Mouse (Mus musculus): ENCODE measurements around the gene Terf2ip. TPM values are rescaled to one million over a fixed set of nuclear protein-coding genes. Genes with fewer than 3 reads are reported as not detected.

Terf2ip gene
- total RNA-seq, 1 experiment from 2014 or later = 24.1 TPM

DNA sequence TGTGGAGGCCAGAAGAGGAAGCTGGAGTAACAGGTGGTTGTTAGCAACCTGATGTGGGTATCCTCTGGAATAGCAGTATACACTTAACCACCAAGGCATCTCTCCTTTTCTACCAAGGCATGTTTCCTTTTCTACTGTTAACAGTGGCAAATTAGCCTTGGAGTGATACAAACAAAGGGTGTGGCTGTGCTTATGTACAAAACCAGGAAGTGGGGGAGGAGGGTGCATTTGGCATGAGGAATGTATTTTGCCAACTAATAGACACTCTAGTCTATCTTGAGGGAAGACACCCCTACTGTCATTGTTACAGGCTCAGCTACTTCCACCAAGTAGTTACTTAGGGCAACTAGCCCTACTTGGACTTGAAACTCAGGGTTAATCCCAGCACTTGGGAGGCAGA lies 6.4 kb upstream of the Terf2ip start:
- no peak for ATAC-seq (replicated peaks; ENCODE audit: insufficient number of reproducible peaks, low FRiP score, low TSS enrichment, poor library complexity, severe bottlenecking)

DNA sequence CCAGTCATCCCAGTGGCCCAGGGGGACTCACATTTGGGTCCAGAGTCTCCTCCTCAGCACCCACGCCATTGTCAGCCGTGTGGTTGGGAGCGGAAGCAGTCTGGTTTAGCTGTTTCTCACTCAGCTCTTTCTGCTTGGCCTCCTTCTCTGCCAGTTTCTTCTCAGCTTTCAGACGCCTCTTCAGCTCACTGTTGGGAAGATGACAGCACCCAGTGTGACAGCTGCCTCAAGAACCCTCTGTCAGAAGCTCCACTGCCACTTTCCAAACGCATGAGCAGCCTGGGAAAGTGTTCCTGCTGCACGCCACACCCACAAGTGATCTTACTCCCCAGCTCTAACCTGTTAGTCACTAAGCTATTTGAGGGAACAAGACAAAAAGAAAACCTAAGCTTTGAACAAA lies 5.6 kb upstream of the Terf2ip start:
- ATAC-seq (replicated peaks; ENCODE audit: insufficient number of reproducible peaks, low FRiP score, low TSS enrichment, poor library complexity, severe bottlenecking) = no peak

DNA sequence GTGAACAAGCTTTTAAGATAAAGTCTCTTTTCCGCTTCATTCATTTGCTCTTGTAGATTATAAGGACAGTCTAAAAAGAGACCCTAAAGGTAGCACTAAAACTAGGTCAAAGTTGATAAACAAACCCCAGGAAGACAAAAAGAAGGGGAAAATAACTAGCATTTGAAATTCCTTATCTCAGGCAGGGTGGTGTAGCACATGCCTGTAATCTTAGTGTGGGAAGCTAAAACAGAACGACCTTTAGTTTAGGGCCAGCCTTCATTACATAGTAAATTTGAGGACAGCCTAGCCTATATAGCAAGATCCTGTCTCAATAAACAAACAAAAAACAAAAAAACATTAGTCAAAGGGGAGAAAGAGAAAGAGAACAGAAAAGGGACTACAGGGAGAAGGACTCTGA lies 3.5 kb upstream of the Terf2ip start:
- no peak for ATAC-seq (replicated peaks; ENCODE audit: insufficient number of reproducible peaks, low FRiP score, low TSS enrichment, poor library complexity, severe bottlenecking)

DNA sequence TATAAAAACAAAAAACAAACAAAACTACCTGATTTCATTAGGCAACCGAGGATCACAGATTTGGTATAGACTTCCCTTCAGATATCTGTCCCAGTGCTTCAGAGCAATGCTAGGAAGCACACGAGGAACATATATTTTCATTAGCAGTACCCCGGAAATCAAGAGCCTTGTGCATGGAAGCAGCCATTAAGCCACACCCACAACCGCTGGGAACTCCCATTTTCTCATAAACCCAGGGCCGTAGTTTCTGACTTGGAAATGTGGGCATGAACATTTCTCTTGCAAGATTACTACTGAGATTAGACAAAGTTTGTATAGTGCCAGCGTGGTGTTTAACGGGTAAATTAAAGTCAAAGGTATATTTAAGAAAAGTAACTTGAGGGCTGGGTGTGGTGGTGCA lies 1.6 kb upstream of the Terf2ip start:
- ATAC-seq (replicated peaks; ENCODE audit: insufficient number of reproducible peaks, low FRiP score, low TSS enrichment, poor library complexity, severe bottlenecking) = no peak

DNA sequence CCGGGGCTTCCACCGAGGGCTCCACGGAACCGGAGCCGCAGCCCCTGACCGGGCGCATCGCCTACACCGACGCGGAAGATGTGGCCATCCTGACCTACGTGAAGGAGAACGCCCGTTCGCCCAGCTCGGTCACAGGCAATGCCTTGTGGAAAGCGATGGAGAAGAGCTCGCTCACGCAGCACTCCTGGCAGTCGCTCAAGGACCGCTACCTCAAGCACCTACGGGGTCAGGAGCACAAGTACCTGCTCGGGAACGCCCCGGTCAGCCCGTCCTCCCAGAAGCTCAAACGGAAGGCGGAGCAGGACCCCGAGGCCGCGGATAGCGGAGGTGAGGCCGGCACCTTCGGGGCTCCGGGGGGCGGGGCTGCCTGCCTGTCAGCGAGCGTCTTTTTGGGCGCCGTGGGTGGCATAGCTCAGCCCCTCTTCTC lies 631 bp downstream of the Terf2ip start:
- ATAC-seq (replicated peaks; ENCODE audit: insufficient number of reproducible peaks, low FRiP score, low TSS enrichment, poor library complexity, severe bottlenecking) = peak; percentile 29; the same call in 1 of the 2 replicates

DNA sequence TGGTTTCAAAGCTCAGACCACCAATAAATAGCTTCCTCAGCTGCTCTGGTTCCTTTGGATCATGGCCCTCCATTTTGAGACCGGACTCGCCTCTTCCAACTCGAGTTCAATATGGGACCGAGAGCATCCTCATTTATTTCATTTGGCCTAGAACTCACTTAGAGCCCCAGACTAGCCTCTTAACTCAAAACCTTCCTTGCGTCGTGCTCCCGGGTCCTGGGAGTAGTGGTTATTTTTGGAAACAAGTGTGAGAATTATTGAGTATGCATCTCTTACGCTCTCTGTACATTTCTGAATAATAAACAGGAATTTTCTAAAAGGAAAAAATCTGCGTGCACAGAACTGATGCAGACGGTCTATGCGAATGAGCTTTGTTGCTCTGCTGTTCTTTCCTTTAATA lies 3.7 kb downstream of the Terf2ip start, which contains the start of gene Gm6793:
TSS of gene Gm6793 (minus strand) at position 101 of the 400 bp plus-strand sequence.
- ATAC-seq (replicated peaks; ENCODE audit: insufficient number of reproducible peaks, low FRiP score, low TSS enrichment, poor library complexity, severe bottlenecking) = no peak

DNA sequence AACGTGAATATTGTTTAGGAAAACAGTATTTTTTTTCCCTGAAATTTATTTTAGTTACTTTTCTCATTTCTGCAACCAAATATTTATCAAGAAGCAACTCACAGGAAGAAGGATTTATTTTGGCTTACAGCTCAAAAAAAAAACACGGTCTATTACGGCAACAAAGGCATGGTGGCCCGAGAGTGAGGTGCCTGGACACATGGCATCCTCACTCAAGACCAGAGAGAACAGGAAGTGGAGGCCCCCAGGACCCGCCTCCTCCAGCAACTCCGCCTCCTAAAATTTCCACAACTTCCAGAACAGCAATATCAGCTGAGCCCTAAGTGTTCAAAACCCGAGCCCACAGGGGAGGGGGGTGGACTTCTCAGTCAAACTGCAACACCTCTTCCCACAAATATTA lies 18.3 kb downstream of the Terf2ip start:
- ATAC-seq (replicated peaks; ENCODE audit: insufficient number of reproducible peaks, low FRiP score, low TSS enrichment, poor library complexity, severe bottlenecking) = no peak

DNA sequence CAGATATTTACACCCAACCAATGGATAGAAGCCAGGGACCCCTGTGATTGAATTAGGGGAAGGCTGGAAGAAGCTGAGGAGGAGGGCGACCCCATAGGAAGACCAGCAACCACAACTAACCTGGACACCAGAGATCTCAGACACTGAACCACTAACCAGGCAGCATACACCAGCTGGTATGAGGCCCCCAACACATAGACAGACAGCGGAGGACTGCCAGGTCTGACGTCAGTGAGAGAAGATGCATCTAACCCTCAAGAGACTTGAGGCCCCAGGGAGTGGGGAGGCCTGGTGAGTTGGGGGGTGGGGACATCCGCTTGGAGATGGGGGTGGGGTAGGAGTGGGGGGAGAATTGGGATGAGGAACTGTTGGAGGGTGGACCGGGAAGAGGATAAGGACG lies 19.5 kb downstream of the Terf2ip start:
- no peak for ATAC-seq (replicated peaks; ENCODE audit: insufficient number of reproducible peaks, low FRiP score, low TSS enrichment, poor library complexity, severe bottlenecking)

DNA sequence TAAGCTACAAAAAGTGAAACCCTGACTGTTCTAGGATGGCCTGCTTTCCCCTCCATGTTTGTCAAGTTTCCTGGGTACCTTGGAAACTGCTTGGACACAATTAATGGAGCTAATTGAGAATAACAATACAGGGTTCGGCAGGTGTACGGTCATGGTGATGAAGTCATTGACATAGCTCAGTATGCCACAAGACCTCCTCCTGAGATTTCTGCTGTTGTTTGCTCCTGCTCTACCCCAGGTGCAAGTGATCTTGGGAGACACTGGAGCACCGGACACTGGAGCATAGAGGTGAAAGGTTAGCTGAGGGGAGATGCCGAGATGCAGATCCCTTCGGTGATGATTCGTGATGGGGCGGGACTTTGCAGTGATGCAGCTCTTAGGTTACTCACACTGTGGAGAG lies 21.9 kb downstream of the Terf2ip start:
- ATAC-seq (replicated peaks; ENCODE audit: insufficient number of reproducible peaks, low FRiP score, low TSS enrichment, poor library complexity, severe bottlenecking) = no peak

DNA sequence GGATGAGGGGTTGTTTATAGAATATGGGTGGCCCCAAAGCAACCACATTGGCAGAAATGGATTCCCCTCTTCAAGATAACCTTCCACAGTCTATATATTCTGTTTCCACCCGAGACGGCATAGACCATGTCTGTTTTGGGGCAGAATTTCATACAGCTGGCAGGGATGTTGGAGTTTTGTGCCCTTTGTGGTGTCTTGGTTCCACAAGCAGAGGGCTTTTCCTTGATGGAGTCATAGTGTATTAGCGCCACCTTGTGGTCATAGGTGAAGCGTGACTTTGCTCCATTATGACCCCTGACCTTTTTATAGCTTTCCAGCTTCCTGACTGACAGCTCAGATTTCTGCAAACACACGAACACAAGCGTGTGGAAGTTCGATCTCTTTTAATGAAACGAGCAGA lies 23.4 kb downstream of the Terf2ip start:
- peak; percentile 83; the same call in 1 of the 2 replicates for ATAC-seq (replicated peaks; ENCODE audit: insufficient number of reproducible peaks, low FRiP score, low TSS enrichment, poor library complexity, severe bottlenecking)

DNA sequence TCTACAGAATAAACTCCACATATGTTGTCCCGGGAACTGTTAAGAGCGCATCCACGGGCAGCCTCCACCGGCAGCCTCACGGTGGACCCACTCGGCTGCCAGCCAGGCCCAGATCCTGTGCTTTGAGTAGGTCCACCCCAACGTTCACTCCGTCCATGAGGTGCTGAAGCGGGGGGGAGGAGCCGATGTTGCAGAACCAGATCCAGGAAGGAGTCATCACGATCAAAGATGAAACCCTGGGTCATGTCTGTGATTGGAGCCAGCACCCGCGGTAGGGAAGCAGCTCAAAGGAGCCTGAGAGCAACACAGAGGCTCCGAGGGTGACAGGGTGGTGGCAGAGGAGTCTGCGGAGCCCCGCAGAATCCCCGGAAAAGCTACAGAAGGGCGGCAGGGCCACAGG lies 26.3 kb downstream of the Terf2ip start:
- ATAC-seq (replicated peaks; ENCODE audit: insufficient number of reproducible peaks, low FRiP score, low TSS enrichment, poor library complexity, severe bottlenecking) = no peak

DNA sequence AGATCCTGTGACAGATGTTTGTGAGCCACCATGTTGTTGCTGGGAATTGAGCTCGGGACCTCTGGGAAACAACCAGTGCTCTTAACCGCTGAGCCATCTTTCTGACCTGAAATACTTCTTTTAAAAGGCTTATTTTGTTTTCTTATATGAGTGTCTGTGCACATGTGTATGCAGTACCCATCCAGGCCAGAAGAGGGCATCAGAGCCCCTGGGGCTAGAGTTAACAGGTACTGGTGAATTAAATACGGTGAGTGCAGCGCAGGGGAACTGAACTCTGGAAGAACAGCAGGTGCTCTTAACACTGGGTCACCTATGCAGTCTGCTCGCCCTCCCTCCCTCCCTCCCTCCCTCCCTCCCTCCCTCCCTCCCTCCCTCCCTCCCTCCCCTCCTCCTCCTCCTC lies 34.0 kb downstream of the Terf2ip start:
- ATAC-seq (replicated peaks; ENCODE audit: insufficient number of reproducible peaks, low FRiP score, low TSS enrichment, poor library complexity, severe bottlenecking) = no peak

DNA sequence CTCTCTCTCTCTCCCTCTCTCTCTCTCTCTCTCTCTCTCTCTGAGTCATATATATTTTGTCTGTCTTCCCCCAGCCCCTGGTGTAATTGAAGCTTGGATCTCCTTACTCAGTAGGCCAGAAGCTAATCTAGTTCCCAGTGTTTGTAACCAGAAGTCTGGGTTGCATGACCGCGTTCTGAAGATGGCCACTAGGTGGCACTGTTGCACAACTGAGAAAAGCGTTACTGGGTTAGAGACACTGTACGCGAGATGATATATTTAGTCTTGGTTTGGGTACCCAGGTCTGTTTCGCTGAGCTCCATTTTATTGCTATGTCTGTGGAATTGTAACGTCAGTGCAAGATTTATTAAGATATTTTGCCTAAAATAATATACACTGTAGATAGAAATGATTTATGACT lies 34.7 kb downstream of the Terf2ip start:
- ATAC-seq (replicated peaks; ENCODE audit: insufficient number of reproducible peaks, low FRiP score, low TSS enrichment, poor library complexity, severe bottlenecking) = 0 out of 2 replicates have a peak, but pooled peaks have one; percentile 71

DNA sequence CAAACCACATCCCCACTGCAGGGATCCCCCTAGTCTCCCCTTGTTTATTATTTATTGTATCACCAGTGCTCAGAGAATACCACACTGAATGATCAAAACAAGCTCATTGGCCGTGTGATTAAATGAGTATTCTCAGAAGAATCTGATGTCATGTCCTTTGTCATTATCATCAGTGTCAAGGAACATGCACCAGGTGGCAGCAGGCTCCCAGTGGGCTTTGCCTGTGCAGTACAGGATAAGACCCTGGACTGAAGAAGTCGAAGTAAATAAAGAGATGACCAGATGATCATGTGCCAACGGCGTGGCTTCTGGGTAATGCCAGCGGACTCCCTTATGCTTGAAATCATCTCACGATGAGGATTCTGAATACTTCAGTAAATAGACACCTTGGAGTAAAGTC lies 37.1 kb downstream of the Terf2ip start:
- no peak for ATAC-seq (replicated peaks; ENCODE audit: insufficient number of reproducible peaks, low FRiP score, low TSS enrichment, poor library complexity, severe bottlenecking)

DNA sequence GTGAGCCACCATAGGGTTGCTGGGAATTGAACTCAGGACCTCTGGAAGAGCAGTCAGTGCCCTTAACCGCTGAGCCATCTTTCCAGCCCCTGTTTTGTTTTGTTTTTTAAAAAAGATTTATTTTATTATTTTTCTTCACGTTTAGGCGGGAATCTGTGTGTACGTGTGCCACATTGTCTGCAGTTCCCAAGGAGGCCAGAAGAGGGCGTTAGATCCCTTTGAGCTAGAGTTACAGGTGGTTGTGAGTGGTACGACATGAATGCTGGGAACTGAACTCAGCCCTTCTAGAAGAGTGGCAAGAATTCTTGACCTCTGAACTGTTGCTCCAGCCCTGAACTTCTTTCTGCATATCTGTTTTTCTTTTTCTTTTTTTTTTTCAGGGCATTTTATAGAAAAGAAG lies 38.8 kb downstream of the Terf2ip start:
- ATAC-seq (replicated peaks; ENCODE audit: insufficient number of reproducible peaks, low FRiP score, low TSS enrichment, poor library complexity, severe bottlenecking) = no peak

DNA sequence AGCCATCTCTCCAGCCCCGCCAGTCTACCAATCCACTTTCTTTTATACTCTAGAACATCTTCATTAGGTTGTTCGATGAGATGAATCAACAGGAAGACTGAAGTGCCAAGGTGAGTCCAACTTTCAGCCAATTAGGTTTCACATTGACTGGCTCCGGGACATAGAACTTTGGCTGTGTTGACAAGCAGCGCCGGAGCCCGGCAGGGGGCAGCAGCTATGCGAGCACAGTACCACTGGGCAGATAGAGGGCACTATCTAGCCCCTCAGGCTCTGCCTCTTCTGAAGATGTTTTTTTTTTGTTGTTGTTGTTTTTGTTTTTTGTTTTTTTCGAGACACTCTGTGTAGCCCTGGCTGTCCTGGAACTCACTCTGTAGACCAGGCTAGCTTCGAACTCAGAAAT lies 40.3 kb downstream of the Terf2ip start:
- no peak for ATAC-seq (replicated peaks; ENCODE audit: insufficient number of reproducible peaks, low FRiP score, low TSS enrichment, poor library complexity, severe bottlenecking)

DNA sequence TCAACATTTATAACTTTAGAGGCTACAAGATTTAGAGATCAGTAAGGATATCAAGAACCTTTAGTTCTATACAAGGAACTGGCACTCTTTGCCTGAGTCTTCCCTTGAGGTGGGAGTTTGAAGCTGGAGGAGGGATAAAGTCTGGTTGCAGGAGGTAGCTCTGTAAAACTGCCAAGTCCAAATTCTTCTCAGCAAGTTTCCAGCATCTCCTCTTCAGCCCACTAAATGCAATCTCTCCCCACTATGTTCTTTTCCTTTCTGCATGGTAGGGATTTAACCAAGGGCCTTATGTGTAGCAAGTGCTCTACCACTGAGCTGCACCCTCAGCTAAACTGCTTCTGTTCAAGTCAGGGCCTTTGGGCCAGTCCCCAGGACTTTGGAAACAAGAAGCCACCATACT lies 43.3 kb downstream of the Terf2ip start:
- no peak for ATAC-seq (replicated peaks; ENCODE audit: insufficient number of reproducible peaks, low FRiP score, low TSS enrichment, poor library complexity, severe bottlenecking)

DNA sequence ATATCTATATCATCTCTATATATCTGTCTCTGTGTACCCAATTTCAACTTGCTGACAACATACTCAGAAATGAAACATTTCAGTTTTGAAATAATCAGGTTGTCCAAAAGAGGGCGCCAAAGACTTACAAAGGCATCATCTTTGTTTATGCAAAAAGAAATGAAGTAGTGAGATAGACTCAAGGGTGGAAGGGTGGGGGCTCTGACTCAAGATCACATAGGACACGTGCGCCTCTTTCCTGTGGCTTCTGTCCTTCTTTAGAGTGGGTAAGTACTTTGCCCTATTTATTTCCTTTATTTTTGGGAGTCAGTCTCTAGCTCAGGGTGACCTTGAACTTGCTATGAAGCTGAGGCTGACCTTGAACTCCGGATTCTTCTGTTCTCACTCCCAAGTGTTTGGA lies 50.2 kb downstream of the Terf2ip start:
- no peak for ATAC-seq (replicated peaks; ENCODE audit: insufficient number of reproducible peaks, low FRiP score, low TSS enrichment, poor library complexity, severe bottlenecking)
